Mouse (Mus musculus) heart, adult 2 months (tissue): ENCODE data around the gene Eef1e1. TPM values are rescaled to one million over a fixed set of nuclear protein-coding genes. Genes with fewer than 3 reads are reported as not detected.
A peak's percentile ranks its signal among the peaks of the same experiment; 100 is the strongest.

Source experiments
- DNase-seq, 2 experiments: peaks; one replicate each; pipeline ENCODE4 v3.0.0; 2021
- H3K27ac ChIP-seq: fragments of 200-600 bp; 2 replicates; pipeline ENCODE4 v1.8.1; 2022
- H3K27me3 ChIP-seq: fragments of 200-500 bp; 2 replicates; pipeline ENCODE4 v1.6.1; 2012; ENCODE audit warnings: mild to moderate bottlenecking, low read length, inconsistent platforms, mixed read lengths; ENCODE audit not compliant: control insufficient read depth, insufficient read depth
- H3K36me3 ChIP-seq: fragments of 200-500 bp; 2 replicates; pipeline ENCODE4 v1.6.1; 2012; ENCODE audit warnings: low read length, inconsistent platforms; ENCODE audit not compliant: control insufficient read depth, insufficient read depth
- H3K4me1 ChIP-seq: fragments of 200-500 bp; 2 replicates; pipeline ENCODE4 v1.6.1; 2011; ENCODE audit warnings: low read length; ENCODE audit not compliant: control insufficient read depth, insufficient read depth
- H3K4me3 ChIP-seq: fragments of 200-600 bp; 2 replicates; pipeline ENCODE4 v1.8.1; 2022
- H3K79me2 ChIP-seq: fragments of 200-500 bp; replicated peaks from 2 replicates; pipeline ENCODE4 v1.6.1; 2012; ENCODE audit warnings: mild to moderate bottlenecking, inconsistent platforms, low read length, moderate library complexity, mixed read lengths; ENCODE audit not compliant: control insufficient read depth, insufficient read depth
- H3K9ac ChIP-seq: fragments of 200-500 bp; 2 replicates; pipeline ENCODE4 v1.6.1; 2012; ENCODE audit warnings: low read depth, mild to moderate bottlenecking, control low read depth, inconsistent platforms, low read length, mixed read lengths
- CTCF ChIP-seq: fragments of 200-600 bp; IDR thresholded peaks from 2 replicates; pipeline ENCODE4 v1.8.1; 2022; ENCODE audit warnings: antibody characterized with exemption, mild to moderate bottlenecking, moderate library complexity
- EP300 ChIP-seq: fragments of 200-500 bp; IDR thresholded peaks from 2 replicates; pipeline ENCODE4 v1.6.1; 2011; ENCODE audit warnings: low read depth, low read length, control low read depth; ENCODE audit not compliant: insufficient read depth
- POLR2A ChIP-seq: fragments of 200-500 bp; IDR thresholded peaks from 2 replicates; pipeline ENCODE4 v1.6.1; 2011; ENCODE audit warnings: mild to moderate bottlenecking, low read depth, low read length, control low read depth; ENCODE audit not compliant: insufficient read depth
- WGBS: fragments of 180-500 bp; shearing (Covaris S2); methylation state at CpG from one replicate; pipeline ENCODE4 v1.1.7; 2018; 5-methylcytosine and 5-hydroxymethylcytosine counted together
- intact Hi-C: fragments of 180-260 bp; cut with DNase I; formaldehyde crosslinking; loops from one replicate; pipeline ENCODE4 v1.15.1; 2025
- polyA plus RNA-seq: library from polyadenylated mRNA; depleted of rRNA; stranded (reverse); fragments of >200 nt; gene quantifications from 2 replicates; pipeline ENCODE4 v1.2.3, GENCODE M21; 2012
- total RNA-seq, 2 experiments: library from RNA; stranded (reverse); gene quantifications; 2 replicates each; pipeline ENCODE4 v1.2.3; 2021

Gene Eef1e1
- total and polyA plus RNA-seq, 3 experiments = 3.9 to 11.6 (median 11.0) TPM

DNA sequence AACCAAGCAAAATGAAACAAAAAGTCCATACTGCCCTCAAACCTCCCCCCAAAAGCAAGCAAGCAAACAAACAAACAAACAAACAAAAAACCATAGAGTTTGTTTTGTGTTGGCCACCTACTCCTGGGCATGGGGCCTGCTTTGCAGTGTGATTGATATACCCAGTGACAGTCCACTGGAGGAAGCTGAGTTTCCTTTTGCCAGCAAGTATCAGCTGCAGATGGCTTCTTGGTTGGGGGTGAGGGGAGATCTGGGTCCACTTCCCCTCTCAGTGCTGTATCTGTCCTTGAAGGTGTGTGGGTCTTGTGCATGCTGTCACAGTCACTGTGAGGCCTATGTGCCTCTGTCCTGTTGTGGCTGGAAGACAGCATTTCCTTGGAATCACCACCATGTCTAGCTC lies 11.2 kb upstream of the Eef1e1 start:
- H3K9ac ChIP-seq = no peak overlapping the region
- TF ChIP-seq POLR2A (no peak), CTCF (no peak), EP300 (no peak)
- DNase-seq = no peak
- intact Hi-C loops = no loop called here
- H3K4me1 ChIP-seq = no peaks in the 10 kb centered on the region
- H3K36me3 ChIP-seq = no peaks in the 10 kb centered on the region
- H3K27ac ChIP-seq = no peak overlapping the region
- H3K4me3 ChIP-seq = no peak overlapping the region
- H3K27me3 ChIP-seq = no peaks in the 10 kb centered on the region
- H3K79me2 ChIP-seq = no peaks in the 10 kb centered on the region

DNA sequence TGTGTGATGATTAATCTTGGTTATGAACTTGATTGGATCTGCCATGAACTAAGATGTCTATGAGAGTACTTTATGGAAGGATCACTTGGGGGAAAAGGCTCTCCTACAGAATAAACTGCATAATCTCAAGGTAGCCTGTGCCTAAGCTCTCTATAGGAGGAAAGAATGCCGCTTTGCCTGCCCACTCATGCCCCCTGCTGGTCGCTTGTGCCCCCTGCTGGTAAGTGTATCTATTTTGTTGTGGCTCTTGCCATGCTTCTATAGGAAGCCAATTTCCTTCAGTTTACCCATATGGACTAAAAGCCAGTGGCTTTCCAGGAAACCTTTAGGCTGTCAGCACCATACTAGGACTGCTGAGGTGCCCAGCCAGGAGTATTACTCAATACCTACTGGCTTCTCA lies 9.7 kb upstream of the Eef1e1 start:
- Histone ChIP-seq H3K36me3 (no peaks in the 10 kb centered on the region), H3K4me3 (no peak overlapping the region), H3K4me1 (no peaks in the 10 kb centered on the region), H3K27ac (no peak overlapping the region), H3K9ac (no peak overlapping the region), H3K27me3 (no peaks in the 10 kb centered on the region), H3K79me2 (no peaks in the 10 kb centered on the region)
- DNase-seq = peak; percentile 15 to 44
- 28% methylated on average over 2 of the region's 2 CpGs for WGBS
- TF ChIP-seq POLR2A (no peak), CTCF (peak; percentile 79)
- intact Hi-C loops = no loop called here

DNA sequence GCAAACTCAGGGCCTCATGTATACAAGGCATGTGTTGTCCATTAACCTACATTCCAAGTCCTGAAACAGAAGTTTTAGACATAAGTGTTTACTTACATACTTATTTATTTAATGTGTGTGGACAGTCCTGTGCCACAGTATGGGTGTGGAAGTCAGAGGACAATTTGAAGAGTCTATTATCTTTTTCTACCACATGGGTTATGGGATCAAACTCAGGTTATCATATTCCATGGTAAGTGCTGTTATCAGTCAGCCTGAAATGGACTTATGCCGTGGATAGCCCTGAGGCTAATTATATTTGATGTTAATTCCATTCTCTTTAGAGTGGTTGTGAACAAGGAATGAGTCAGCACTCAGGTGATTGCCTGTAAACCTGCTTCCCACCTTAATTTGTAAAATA lies 5.9 kb upstream of the Eef1e1 start:
- WGBS = 40% methylated on average over 1 of the region's 1 CpGs
- TF ChIP-seq POLR2A (no peak), EP300 (no peak), CTCF (no peak)
- no peaks in the 10 kb centered on the region for H3K79me2 ChIP-seq
- H3K4me1 ChIP-seq = no peaks in the 10 kb centered on the region
- DNase-seq = no peak
- no peaks in the 10 kb centered on the region for H3K36me3 ChIP-seq
- intact Hi-C loops = no loop called here
- H3K4me3 ChIP-seq = no peak overlapping the region
- H3K9ac ChIP-seq = no peak overlapping the region
- H3K27ac ChIP-seq = no peak overlapping the region
- H3K27me3 ChIP-seq = no peaks in the 10 kb centered on the region

DNA sequence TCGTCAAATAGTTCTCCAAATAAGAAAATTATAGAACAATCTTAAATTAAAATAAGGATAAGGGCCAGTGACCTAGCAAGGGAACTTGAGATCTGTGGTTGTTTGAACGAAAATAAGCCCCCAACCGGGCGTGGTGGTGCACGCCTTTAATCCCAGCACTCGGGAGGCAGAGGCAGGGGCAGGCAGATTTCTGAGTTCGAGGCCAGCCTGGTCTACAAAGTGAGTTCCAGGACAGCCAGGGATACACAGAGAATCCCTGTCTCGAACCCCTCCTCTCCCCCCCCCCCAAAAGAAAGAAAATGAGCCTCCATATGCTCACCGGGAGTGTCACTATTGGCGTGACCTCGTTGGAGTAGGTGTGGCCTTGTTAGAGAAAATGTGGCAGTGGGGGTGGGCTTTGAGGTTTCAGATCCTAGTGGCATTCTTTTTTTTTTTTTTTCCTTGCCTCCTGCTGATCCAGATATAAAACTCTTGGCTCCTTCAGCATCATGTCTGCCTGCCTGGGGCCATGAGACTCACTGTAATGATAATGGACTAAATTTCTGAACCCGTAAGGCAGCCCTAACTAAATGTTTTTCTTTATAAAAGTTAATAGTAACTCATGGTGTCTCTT lies 772 bp upstream of the Eef1e1 start:
- H3K36me3 ChIP-seq = no peaks in the 10 kb centered on the region
- no peak overlapping the region for H3K27ac ChIP-seq
- 92% methylated on average over 12 of the region's 12 CpGs for WGBS
- peaks cover 3% of the 10 kb centered on the region for H3K4me1 ChIP-seq
- DNase-seq = no peak
- H3K4me3 ChIP-seq = no peak overlapping the region; the same call in 1 of the 2 replicates
- H3K9ac ChIP-seq = no peak overlapping the region
- intact Hi-C loops = no loop called here
- H3K27me3 ChIP-seq = no peaks in the 10 kb centered on the region
- H3K79me2 ChIP-seq = no peaks in the 10 kb centered on the region
- TF ChIP-seq EP300 (no peak), CTCF (no peak), POLR2A (no peak)

DNA sequence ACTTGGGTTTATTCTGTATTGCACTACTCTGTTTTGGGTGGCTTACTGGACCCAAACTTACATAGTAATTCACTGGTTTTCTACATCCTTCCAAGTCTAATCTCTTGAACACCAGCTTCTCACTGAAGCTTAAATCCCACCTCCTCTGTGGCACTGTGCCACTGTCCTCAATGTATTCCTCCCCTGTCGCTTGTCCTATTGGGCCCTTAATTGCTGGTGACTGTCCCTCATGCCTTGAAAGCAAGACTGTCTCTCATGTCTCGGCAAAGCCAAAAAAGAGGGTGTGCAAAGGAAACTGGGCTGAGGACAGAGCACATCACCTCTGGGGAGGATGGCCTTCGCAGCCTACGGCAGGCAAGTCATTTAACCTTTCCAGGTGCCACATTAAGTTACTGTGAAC lies 993 bp downstream of the Eef1e1 start:
- Histone ChIP-seq H3K79me2 (no peaks in the 10 kb centered on the region), H3K9ac (no peak overlapping the region), H3K27ac (no peak overlapping the region), H3K4me1 (peaks cover 3% of the 10 kb centered on the region), H3K4me3 (peak overlapping the region; percentile 87; the same call in 1 of the 2 replicates), H3K27me3 (no peaks in the 10 kb centered on the region), H3K36me3 (no peaks in the 10 kb centered on the region)
- DNase-seq = no peak
- intact Hi-C loops = loop anchor here (2.0 kb wide), 1 partner anchor 17 kb away; no protein-coding TSS in a partner anchor
- TF ChIP-seq POLR2A (no peak), CTCF (no peak), EP300 (no peak)
- 39% methylated on average over 4 of the region's 4 CpGs for WGBS

DNA sequence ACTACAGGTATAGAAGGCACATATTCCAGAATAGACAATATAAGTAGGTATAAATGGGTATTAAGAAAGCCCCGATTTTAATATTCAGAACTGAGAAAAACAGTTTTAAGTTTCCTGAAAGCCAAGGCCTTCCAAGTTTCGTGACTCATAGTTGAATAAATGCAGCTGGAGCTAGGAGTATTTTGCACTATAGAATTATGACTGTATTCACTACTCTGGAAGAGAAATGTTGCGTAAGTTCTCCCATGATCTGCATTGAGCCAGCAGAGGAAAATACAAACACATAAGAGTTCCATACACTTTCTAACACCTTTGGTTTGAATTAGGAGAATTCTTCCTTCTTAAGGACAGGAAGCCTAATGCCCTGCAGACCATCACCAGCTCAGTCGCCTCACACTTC lies 8.6 kb downstream of the Eef1e1 start:
- Histone ChIP-seq H3K79me2 (no peaks in the 10 kb centered on the region), H3K27ac (no peak overlapping the region), H3K27me3 (no peaks in the 10 kb centered on the region), H3K36me3 (no peaks in the 10 kb centered on the region), H3K4me1 (no peaks in the 10 kb centered on the region), H3K9ac (no peak overlapping the region), H3K4me3 (no peak overlapping the region)
- intact Hi-C loops = no loop called here
- 87% methylated on average over 4 of the region's 4 CpGs for WGBS
- TF ChIP-seq POLR2A (no peak), EP300 (no peak), CTCF (no peak)
- DNase-seq = no peak

- TF ChIP-seq POLR2A (no peak), EP300 (no peak), CTCF (no peak)
- Histone ChIP-seq H3K27me3 (no peaks in the 10 kb centered on the region), H3K79me2 (no peaks in the 10 kb centered on the region), H3K4me3 (no peak overlapping the region), H3K36me3 (peaks cover 1% of the 10 kb centered on the region; the same call in 1 of the 2 replicates), H3K27ac (no peak overlapping the region), H3K4me1 (no peaks in the 10 kb centered on the region), H3K9ac (no peak overlapping the region)
- DNase-seq = no peak
- intact Hi-C loops = no loop called here
- 30% methylated on average over 4 of the region's 4 CpGs for WGBS
These were observed 9.8 kb downstream of the Eef1e1 start for GRCm38 (mm10) chr13:38649069-38649468.
